Mouse (Mus musculus): ENCODE data around the gene Prr5l. TPM values are rescaled to one million over a fixed set of nuclear protein-coding genes. Genes with fewer than 3 reads are reported as not detected.

Prr5l gene
- polyA plus RNA-seq, 1 experiment from 2014 or later = 60.4 TPM

DNA sequence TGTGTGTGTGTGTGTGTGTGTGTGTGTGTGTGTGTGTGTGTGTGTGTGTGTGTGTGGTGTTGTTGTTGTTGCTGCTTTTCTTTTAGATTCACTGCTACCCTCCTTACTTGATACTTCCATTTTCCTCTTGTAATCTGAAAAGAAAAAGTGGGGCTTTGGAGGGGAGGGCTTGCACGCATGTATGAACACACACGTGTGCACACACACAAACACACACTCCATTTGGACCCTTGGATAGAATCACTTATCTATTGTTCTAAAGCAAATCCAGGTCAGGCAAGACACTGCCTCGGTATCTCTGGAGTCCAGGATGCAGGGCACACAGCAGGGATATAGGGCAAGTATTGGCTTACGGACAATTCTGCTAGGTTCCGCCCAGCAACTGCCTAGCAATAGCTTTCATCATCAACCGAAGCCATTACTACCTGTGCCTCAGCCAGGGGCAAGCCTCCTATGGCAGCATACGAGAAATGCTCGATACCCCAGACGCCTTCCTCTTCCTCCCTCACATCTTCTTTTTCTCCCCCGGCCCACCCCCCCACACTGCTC, 159.4 kb downstream of the Prr5l start:
- H3K9me3 ChIP-seq (replicated peaks) = no peaks in the 10 kb centered on the region
- H3K27me3 ChIP-seq = no peaks in the 10 kb centered on the region
- H3K4me3 ChIP-seq (replicated peaks) = no peak overlapping the region
- H3K9ac ChIP-seq = no peak overlapping the region
- ATAC-seq (replicated peaks; ENCODE audit: low FRiP score) = no peak
- H3K4me2 ChIP-seq = no peak overlapping the region
- no peak overlapping the region for H3K27ac ChIP-seq
- H3K36me3 ChIP-seq = peaks cover 63% of the 10 kb centered on the region
- no peaks in the 10 kb centered on the region for H3K4me1 ChIP-seq
- WGBS = 77% methylated on average over 10 of the region's 10 CpGs

GRCm38 (mm10) chr2:101722370-101723332, 160.2 kb downstream of the Prr5l start:
- Histone ChIP-seq H3K4me1 (no peaks in the 10 kb centered on the region), H3K4me2 (no peak overlapping the region), H3K9me3 (replicated peaks) (no peaks in the 10 kb centered on the region), H3K27me3 (no peaks in the 10 kb centered on the region), H3K27ac (no peak overlapping the region), H3K4me3 (replicated peaks) (no peak overlapping the region), H3K9ac (no peak overlapping the region), H3K36me3 (peaks cover 63% of the 10 kb centered on the region)
- ATAC-seq (replicated peaks; ENCODE audit: low FRiP score) = no peak
- WGBS = 57% methylated on average over 8 of the region's 8 CpGs

DNA sequence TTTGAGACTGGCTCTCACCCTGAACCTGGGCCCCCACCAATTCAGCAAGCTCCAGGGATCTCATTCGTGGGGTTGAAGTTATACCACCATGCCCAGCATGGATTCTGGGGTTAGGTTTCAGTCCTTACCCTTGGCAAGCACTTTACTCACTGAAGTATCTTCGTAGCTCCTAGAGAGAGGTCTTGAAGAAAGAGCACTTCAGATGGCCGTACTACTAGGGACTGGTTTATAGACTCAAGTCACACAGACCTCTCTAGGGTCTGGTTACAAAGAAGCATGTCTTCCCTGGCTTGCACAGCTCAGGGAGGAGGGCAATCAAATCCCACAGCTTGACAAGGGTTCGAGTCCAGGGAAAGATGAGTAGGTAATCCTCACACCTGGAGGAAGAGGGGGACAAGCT, 161.0 kb downstream of the Prr5l start:
- no peak overlapping the region for H3K9ac ChIP-seq
- no peaks in the 10 kb centered on the region for H3K4me1 ChIP-seq
- no peak for ATAC-seq (replicated peaks; ENCODE audit: low FRiP score)
- no peaks in the 10 kb centered on the region for H3K27me3 ChIP-seq
- no peaks in the 10 kb centered on the region for H3K9me3 ChIP-seq (replicated peaks)
- H3K36me3 ChIP-seq = peaks cover 66% of the 10 kb centered on the region
- no peak overlapping the region for H3K27ac ChIP-seq
- no peak overlapping the region for H3K4me2 ChIP-seq
- H3K4me3 ChIP-seq (replicated peaks) = no peak overlapping the region
- 85% methylated on average over 4 of the region's 4 CpGs for whole genome bisulfite sequencing

DNA sequence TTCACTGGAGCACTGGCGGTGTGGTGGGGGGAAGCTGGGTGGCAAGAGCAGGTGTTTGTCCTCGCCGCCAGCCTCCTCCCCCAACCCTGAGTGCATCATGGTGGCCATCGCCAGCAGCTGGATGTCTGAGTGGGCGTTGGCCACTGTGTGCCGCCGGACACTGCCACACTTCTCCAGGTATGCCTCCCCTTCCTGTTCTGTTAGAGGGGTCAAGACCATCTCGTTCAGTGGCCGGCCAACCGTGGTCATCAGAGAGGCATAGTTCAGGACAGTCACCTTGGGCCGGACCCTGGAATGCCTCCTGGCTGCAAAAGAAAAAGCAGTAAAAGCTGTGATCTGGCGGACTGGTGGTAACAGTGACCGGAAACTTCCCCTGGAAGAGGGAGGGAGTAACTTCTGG, 165.7 kb downstream of the Prr5l start:
- peak; percentile 50 for ATAC-seq (replicated peaks; ENCODE audit: low FRiP score)
- no peak overlapping the region for H3K9ac ChIP-seq
- no peak overlapping the region for H3K27ac ChIP-seq
- no peak overlapping the region for H3K4me2 ChIP-seq
- peaks cover 66% of the 10 kb centered on the region for H3K36me3 ChIP-seq
- no peaks in the 10 kb centered on the region for H3K9me3 ChIP-seq (replicated peaks)
- WGBS = 65% methylated on average over 13 of the region's 13 CpGs
- no peaks in the 10 kb centered on the region for H3K27me3 ChIP-seq
- H3K4me3 ChIP-seq (replicated peaks) = no peak overlapping the region
- H3K4me1 ChIP-seq = no peaks in the 10 kb centered on the region

DNA sequence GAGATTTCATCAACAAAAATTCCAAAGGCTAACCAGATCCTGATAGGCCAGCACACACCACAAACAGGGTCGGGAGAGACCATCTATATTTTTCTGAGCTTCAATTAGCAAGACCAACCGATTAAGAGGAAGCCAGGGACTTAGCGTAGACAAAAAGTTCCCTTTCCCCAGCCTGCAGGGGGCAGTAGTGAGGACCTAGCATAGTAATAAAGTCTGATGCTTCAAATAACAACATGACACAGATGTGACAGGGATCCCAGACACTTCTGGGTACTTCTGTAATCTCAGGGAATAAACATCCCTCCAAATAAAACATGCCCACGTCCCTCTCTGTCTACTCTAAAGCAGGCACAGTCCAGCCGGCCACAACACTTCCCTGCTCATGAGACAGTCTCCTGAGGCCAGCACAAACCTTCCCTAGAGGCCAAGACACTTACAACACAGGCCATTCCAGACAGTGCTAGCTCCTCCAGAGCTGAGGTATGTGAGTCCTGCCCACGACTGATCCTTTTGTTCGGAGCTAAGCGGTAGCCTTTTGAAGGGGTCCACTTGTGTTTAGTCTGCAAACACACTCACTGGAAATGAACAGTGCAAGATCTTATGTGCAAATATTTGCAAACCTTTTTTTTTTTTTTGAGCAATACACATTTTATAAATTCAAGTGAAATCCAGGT, 167.0 kb downstream of the Prr5l start:
- Histone ChIP-seq H3K9me3 (replicated peaks) (no peaks in the 10 kb centered on the region), H3K27ac (no peak overlapping the region), H3K36me3 (peaks cover 52% of the 10 kb centered on the region), H3K4me3 (replicated peaks) (no peak overlapping the region), H3K4me2 (no peak overlapping the region), H3K4me1 (no peaks in the 10 kb centered on the region), H3K9ac (no peak overlapping the region), H3K27me3 (no peaks in the 10 kb centered on the region)
- WGBS = 84% methylated on average over 8 of the region's 8 CpGs
- ATAC-seq (replicated peaks; ENCODE audit: low FRiP score) = no peak

DNA sequence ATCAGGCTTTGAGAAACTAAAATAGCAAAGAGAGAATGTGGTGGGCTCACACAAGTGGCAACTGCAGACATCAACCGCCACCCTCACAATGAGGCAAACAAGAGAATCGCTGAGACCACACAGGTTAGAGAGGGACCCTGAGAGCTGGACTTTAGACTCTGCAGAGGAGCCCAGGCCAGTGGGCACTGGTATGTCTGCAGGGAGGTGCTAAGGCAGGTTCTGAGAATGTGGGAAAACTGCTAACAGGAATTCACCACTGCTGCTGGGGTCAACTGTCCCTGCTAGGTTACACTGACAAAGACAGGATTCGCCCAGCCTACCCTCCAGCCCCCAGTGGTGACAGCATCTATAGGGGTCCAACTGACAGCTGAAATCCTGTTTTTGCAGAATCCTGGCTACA, 171.2 kb downstream of the Prr5l start:
- Histone ChIP-seq H3K36me3 (peaks cover 16% of the 10 kb centered on the region), H3K9me3 (replicated peaks) (no peaks in the 10 kb centered on the region), H3K9ac (no peak overlapping the region), H3K4me2 (no peak overlapping the region), H3K27me3 (peaks cover 6% of the 10 kb centered on the region; the same call in 1 of the 2 replicates), H3K27ac (peak overlapping the region; percentile 41; the same call in 1 of the 2 replicates), H3K4me1 (no peaks in the 10 kb centered on the region), H3K4me3 (replicated peaks) (no peak overlapping the region)
- peak; percentile 64 for ATAC-seq (replicated peaks; ENCODE audit: low FRiP score)
- 87% methylated on average over 3 of the region's 3 CpGs for WGBS

- no peak overlapping the region for H3K4me3 ChIP-seq (replicated peaks)
- WGBS = 54% methylated on average over 5 of the region's 5 CpGs
- H3K4me2 ChIP-seq = no peak overlapping the region
- H3K4me1 ChIP-seq = no peaks in the 10 kb centered on the region
- H3K36me3 ChIP-seq = 0 out of 2 replicates have a peak, but pooled peaks cover 2% of the 10 kb centered on the region
- H3K27me3 ChIP-seq = peaks cover 6% of the 10 kb centered on the region; the same call in 1 of the 2 replicates
- H3K27ac ChIP-seq = no peak overlapping the region
- H3K9me3 ChIP-seq (replicated peaks) = no peaks in the 10 kb centered on the region
- ATAC-seq (replicated peaks; ENCODE audit: low FRiP score) = no peak
- no peak overlapping the region for H3K9ac ChIP-seq
These were observed 176.8 kb downstream of the Prr5l start for GRCm38 (mm10) chr2:101705941-101706485.

GRCm38 (mm10) chr2:101699284-101699683, 183.5 kb downstream of the Prr5l start:
- WGBS = 75% methylated on average over 4 of the region's 4 CpGs
- Histone ChIP-seq H3K36me3 (peaks cover 54% of the 10 kb centered on the region), H3K4me1 (no peaks in the 10 kb centered on the region), H3K4me2 (no peak overlapping the region), H3K9ac (no peak overlapping the region), H3K27ac (no peak overlapping the region), H3K9me3 (replicated peaks) (no peaks in the 10 kb centered on the region), H3K4me3 (replicated peaks) (no peak overlapping the region), H3K27me3 (no peaks in the 10 kb centered on the region)
- no peak for ATAC-seq (replicated peaks; ENCODE audit: low FRiP score)

DNA sequence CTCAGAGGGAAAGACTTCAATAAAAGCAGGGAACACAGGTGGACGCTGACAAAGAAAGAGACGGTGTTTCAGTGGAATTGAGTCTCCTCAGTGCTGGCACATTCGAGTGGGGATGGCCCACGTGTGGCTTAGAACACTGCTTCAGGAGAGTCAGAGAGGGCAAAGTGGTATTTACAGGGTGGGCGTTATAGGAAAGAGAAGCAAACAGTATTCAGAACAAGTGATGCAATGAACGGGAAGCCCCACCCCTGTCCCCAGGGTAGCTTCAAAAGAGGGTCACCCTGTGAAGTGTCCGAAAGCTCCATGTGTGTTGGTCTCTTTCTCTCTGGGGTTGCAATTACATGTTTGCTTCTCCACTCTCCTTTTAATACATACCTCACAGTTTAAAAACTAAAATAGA, 187.2 kb downstream of the Prr5l start:
- no peak for ATAC-seq (replicated peaks; ENCODE audit: low FRiP score)
- Histone ChIP-seq H3K27ac (no peak overlapping the region), H3K9ac (no peak overlapping the region), H3K4me1 (no peaks in the 10 kb centered on the region), H3K4me3 (replicated peaks) (no peak overlapping the region), H3K27me3 (no peaks in the 10 kb centered on the region), H3K9me3 (replicated peaks) (no peaks in the 10 kb centered on the region), H3K4me2 (no peak overlapping the region), H3K36me3 (peaks cover 74% of the 10 kb centered on the region)
- 89% methylated on average over 7 of the region's 7 CpGs for WGBS

GRCm38 (mm10) chr2:101693577-101694215, 189.1 kb downstream of the Prr5l start:
- Histone ChIP-seq H3K9ac (no peak overlapping the region), H3K27ac (no peak overlapping the region), H3K4me2 (no peak overlapping the region), H3K4me3 (replicated peaks) (no peak overlapping the region), H3K27me3 (no peaks in the 10 kb centered on the region), H3K4me1 (no peaks in the 10 kb centered on the region), H3K36me3 (peaks cover 80% of the 10 kb centered on the region), H3K9me3 (replicated peaks) (no peaks in the 10 kb centered on the region)
- WGBS = 66% methylated on average over 5 of the region's 5 CpGs
- ATAC-seq (replicated peaks; ENCODE audit: low FRiP score) = no peak

GRCm38 (mm10) chr2:101693043-101693442, 189.8 kb downstream of the Prr5l start:
- 66% methylated on average over 4 of the region's 4 CpGs for WGBS
- no peak for ATAC-seq (replicated peaks; ENCODE audit: low FRiP score)
- H3K36me3 ChIP-seq = peaks cover 79% of the 10 kb centered on the region

More at GRCm38 (mm10) chr2:101693043-101693442, 189.8 kb downstream of the Prr5l start:
- Histone ChIP-seq H3K9me3 (replicated peaks) (no peaks in the 10 kb centered on the region), H3K27ac (no peak overlapping the region), H3K4me2 (no peak overlapping the region), H3K9ac (no peak overlapping the region), H3K4me3 (replicated peaks) (no peak overlapping the region), H3K27me3 (no peaks in the 10 kb centered on the region), H3K4me1 (no peaks in the 10 kb centered on the region)
